Mouse (Mus musculus): ENCODE data around the gene Ap5z1. TPM values are rescaled to one million over a fixed set of nuclear protein-coding genes. Genes with fewer than 3 reads are reported as not detected.

Gene Ap5z1
- polyA plus RNA-seq, 1 experiment from 2014 or later: 8.8 TPM

DNA sequence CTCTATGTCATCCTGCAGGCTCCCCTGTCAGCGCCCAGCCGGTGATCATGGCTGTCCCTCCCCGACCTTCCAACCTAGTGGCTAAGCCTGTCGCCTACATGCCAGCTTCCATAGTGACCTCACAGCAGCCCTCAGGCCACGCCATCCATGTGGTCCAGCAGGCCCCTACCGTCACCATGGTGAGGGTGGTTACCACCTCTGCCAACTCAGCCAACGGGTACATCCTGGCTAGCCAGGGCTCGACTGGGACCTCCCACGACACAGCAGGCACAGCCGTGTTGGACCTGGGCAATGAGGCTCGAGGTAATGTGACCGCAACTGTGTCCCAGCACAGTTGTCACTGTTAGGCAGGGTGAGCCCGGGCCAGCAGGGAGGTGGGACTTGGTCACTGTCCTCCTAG, 10.0 kb upstream of the Ap5z1 start:
- H3K27ac ChIP-seq: no peak overlapping the region
- 93% methylated on average over 13 of the region's 13 CpGs for WGBS
- H3K36me3 ChIP-seq: peaks cover 62% of the 10 kb centered on the region
- no peaks in the 10 kb centered on the region for H3K9me3 ChIP-seq
- H3K4me2 ChIP-seq: no peak overlapping the region
- H3K4me1 ChIP-seq: peaks cover 8% of the 10 kb centered on the region; the same call in 1 of the 2 replicates
- H3K27me3 ChIP-seq: no peaks in the 10 kb centered on the region
- no peak for ATAC-seq (ENCODE audit: borderline replicate concordance, extremely low read depth, low FRiP score, low TSS enrichment)
- no peak overlapping the region for H3K4me3 ChIP-seq
- no peak overlapping the region for H3K9ac ChIP-seq

DNA sequence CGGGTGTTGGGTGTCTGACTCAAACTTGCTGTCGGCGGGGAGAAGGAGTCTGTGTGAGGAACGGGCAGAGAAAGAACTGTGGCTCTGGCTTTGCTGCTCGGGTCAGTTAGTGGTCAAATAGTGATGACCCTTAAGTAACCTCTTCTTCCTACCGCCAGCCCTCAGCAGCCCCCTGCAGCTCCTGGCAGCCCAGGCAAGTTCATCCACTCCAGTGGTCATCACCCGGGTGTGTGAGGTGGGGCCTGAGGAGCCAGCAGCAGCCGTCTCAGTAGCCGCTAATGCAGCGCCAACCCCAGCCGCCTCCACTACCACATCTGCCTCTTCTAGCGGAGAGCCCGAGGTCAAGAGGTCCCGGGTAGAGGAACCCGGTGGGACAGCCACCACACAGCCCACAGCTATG, 7.4 kb upstream of the Ap5z1 start:
- H3K4me1 ChIP-seq: peaks cover 8% of the 10 kb centered on the region; the same call in 1 of the 2 replicates
- peak overlapping the region; percentile 59; the same call in 1 of the 2 replicates for H3K27ac ChIP-seq
- WGBS: 45% methylated on average over 15 of the region's 15 CpGs
- ATAC-seq (ENCODE audit: borderline replicate concordance, extremely low read depth, low FRiP score, low TSS enrichment): no peak
- H3K4me2 ChIP-seq: no peak overlapping the region
- H3K9me3 ChIP-seq: no peaks in the 10 kb centered on the region
- peaks cover 45% of the 10 kb centered on the region for H3K36me3 ChIP-seq
- H3K27me3 ChIP-seq: no peaks in the 10 kb centered on the region
- no peak overlapping the region for H3K9ac ChIP-seq
- H3K4me3 ChIP-seq: no peak overlapping the region

DNA sequence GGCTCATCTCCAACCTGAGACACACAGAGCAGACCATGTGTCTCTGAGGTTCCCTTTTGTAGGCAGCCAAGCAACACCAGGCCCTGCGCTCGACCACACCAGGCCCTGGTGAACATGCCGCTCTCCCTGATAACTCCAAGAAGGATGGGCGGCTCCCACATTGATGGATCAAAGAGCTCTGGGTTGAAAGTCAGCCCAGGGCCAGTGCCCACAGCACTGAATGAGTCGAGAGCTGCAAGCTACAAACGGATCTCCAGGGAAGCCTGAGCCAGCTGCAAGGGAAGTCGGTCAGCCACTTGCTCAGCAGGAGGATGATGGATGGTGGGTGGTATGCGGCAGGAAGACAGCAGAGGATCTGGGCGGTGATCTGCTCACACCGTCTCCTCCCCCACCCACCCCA, 6.4 kb upstream of the Ap5z1 start:
- 0 out of 2 replicates have a peak, but pooled peaks have one; percentile 23 for ATAC-seq (ENCODE audit: borderline replicate concordance, extremely low read depth, low FRiP score, low TSS enrichment)
- Histone ChIP-seq H3K36me3 (peaks cover 43% of the 10 kb centered on the region), H3K27me3 (no peaks in the 10 kb centered on the region), H3K4me1 (peaks cover 8% of the 10 kb centered on the region; the same call in 1 of the 2 replicates), H3K9ac (no peak overlapping the region), H3K4me3 (no peak overlapping the region), H3K4me2 (no peak overlapping the region), H3K27ac (peak overlapping the region; percentile 59), H3K9me3 (no peaks in the 10 kb centered on the region)
- WGBS: 35% methylated on average over 10 of the region's 10 CpGs

DNA sequence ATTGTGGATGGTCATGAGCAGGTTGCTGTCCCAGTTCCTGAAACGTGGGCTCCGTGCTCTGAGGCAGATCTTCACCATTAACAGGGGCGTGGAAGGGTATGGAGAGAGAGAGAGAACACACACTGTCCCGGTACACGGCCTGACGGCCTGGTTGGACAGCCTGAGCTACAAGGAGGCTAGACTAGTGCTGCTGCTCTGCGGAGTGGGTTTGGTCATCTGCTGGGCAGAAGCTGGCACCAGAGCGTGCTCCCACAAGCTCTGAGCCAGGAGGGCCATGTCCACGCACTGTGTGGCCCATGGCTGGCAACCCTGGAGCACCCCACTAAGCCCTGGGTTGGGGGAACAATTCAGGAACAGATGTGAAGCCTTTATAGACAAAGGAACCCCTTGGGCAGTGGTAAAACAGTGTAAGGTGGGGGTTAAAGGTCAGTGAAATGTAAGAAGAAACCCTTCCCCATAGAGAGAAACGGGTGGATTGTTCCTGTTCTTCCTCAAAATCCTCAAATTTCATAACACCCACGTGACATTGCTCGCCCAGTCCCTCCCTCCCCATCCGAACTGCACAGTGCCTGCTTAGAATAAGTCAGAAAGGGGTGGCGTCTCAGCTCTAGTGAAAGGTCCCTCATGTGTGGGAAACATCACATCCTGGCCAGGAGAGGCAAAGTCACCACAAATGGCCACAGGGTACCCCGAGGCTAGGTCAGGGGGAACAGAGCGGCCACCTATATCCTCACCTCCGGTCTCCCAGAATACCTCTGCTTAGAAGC, 4.8 kb upstream of the Ap5z1 start:
- ATAC-seq (ENCODE audit: borderline replicate concordance, extremely low read depth, low FRiP score, low TSS enrichment): no peak
- 85% methylated on average over 17 of the region's 17 CpGs for WGBS

DNA sequence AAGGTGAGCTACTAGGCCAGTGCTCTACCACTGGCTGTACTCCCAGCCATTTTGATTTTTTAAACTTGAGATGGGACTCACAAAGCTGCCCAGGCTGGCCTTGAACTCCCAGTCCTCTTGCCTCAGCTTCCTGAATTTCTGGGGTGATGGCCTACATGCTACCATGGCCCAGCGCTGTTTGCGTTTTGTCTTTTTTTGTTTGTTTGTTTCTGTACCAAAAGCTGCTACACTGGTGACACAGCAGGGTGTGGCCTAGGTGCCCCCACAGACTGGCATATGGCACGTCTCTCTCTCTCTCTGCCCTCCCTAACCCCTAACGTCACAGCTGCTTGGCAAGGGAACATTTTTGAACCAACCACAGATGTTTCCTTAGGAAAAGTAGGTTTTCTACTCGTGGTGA, 3.9 kb upstream of the Ap5z1 start:
- peaks cover 18% of the 10 kb centered on the region for H3K4me1 ChIP-seq
- peaks cover 21% of the 10 kb centered on the region for H3K36me3 ChIP-seq
- no peaks in the 10 kb centered on the region for H3K9me3 ChIP-seq
- WGBS: 70% methylated on average over 5 of the region's 5 CpGs
- no peak overlapping the region for H3K9ac ChIP-seq
- no peak overlapping the region for H3K27ac ChIP-seq
- H3K27me3 ChIP-seq: no peaks in the 10 kb centered on the region
- no peak overlapping the region for H3K4me2 ChIP-seq
- no peak overlapping the region for H3K4me3 ChIP-seq
- ATAC-seq (ENCODE audit: borderline replicate concordance, extremely low read depth, low FRiP score, low TSS enrichment): no peak

More for the DNA sequence above, 4.8 kb upstream of the Ap5z1 start:
- no peak overlapping the region for H3K9ac ChIP-seq
- H3K36me3 ChIP-seq: peaks cover 30% of the 10 kb centered on the region
- H3K4me2 ChIP-seq: no peak overlapping the region
- no peaks in the 10 kb centered on the region for H3K9me3 ChIP-seq
- H3K27ac ChIP-seq: no peak overlapping the region
- no peaks in the 10 kb centered on the region for H3K27me3 ChIP-seq
- no peak overlapping the region for H3K4me3 ChIP-seq
- H3K4me1 ChIP-seq: peaks cover 11% of the 10 kb centered on the region; the same call in 1 of the 2 replicates

DNA sequence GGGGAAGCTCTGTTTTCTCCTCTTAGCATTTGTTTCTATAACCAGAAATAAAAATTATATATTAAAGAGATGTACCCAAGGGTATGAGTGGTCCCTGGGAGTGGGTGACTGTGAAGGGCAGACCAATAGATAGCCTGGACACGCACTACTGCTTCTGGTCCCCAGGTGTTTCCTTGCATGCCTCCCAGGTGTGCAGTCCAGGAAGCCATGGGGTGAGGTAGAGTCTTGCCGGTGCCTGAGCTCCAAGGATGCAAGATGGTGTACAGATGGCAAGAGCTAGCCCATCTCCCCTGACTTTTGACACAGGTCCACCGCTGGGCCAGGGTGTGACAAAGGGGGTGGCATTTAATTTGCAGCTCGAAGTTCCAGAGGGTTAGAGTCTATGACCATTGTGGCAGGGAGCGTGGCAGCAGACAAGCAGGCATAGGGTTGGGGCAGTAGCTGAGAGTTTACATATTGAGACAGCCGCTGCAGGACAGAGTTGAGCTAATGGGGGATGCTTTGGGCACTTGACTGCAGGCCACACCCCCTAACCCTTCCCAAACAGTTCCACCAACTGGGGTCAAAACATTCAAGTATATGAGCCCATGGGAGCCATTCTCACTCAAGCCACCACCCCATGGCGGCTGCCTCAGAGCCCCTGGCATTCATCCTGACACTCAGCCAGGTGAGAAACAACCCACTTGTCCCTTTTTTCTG, 1.7 kb upstream of the Ap5z1 start:
- no peak overlapping the region for H3K4me2 ChIP-seq
- H3K36me3 ChIP-seq: peaks cover 14% of the 10 kb centered on the region
- 93% methylated on average over 7 of the region's 7 CpGs for WGBS
- no peak for ATAC-seq (ENCODE audit: borderline replicate concordance, extremely low read depth, low FRiP score, low TSS enrichment)
- no peak overlapping the region for H3K4me3 ChIP-seq
- H3K27me3 ChIP-seq: no peaks in the 10 kb centered on the region
- H3K9me3 ChIP-seq: no peaks in the 10 kb centered on the region
- no peak overlapping the region for H3K9ac ChIP-seq
- H3K4me1 ChIP-seq: peaks cover 16% of the 10 kb centered on the region
- no peak overlapping the region for H3K27ac ChIP-seq

DNA sequence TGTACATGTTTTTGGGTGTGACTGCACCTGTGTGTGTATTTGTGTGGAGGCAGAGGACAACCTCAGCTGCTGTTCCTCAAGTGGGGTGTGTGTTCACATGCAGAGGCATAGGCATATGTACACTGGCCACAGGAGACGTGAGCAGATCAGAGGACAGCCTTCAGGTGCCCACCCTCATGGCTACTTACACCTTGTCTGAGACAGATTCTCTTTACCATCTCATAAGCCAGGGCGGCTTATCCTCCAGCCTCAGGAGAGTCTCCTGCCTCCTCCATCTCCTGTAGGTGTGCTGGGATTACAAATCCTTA, 1.1 kb upstream of the Ap5z1 start:
- Histone ChIP-seq H3K36me3 (peaks cover 11% of the 10 kb centered on the region), H3K27me3 (no peaks in the 10 kb centered on the region), H3K4me2 (no peak overlapping the region), H3K9ac (no peak overlapping the region), H3K27ac (no peak overlapping the region), H3K9me3 (no peaks in the 10 kb centered on the region), H3K4me3 (no peak overlapping the region), H3K4me1 (peaks cover 13% of the 10 kb centered on the region)
- no peak for ATAC-seq (ENCODE audit: borderline replicate concordance, extremely low read depth, low FRiP score, low TSS enrichment)
- 87% methylated on average over 2 of the region's 2 CpGs for WGBS

DNA sequence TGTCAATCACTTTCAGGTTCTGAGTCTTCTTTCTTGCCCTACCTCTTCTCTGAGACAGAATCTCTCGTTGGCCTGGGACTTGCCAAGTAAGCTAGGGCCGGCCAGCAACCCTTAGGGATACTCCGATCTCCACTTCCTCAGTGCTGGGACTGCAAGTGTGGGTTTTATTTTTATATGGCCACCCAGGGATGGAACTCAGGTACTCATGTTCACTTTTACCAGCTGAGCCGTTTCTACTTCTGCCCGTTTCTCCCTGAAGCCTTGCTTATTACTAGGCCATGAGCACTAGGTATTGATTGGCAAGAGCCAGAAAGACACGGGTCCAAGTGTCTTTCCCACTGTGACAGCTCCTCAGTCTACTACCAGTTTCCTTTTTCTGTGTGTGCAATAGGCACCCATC, 733 bp upstream of the Ap5z1 start:
- peak overlapping the region; percentile 90 for H3K27ac ChIP-seq
- 0 out of 2 replicates have a peak overlapping the region, but pooled peaks have one; percentile 45 for H3K9ac ChIP-seq
- no peak for ATAC-seq (ENCODE audit: borderline replicate concordance, extremely low read depth, low FRiP score, low TSS enrichment)
- no peaks in the 10 kb centered on the region for H3K27me3 ChIP-seq
- H3K36me3 ChIP-seq: peaks cover 10% of the 10 kb centered on the region
- 84% methylated on average over 6 of the region's 6 CpGs for WGBS
- H3K4me3 ChIP-seq: peak overlapping the region; percentile 78
- peaks cover 13% of the 10 kb centered on the region for H3K4me1 ChIP-seq
- peak overlapping the region; percentile 82 for H3K4me2 ChIP-seq
- H3K9me3 ChIP-seq: no peaks in the 10 kb centered on the region

DNA sequence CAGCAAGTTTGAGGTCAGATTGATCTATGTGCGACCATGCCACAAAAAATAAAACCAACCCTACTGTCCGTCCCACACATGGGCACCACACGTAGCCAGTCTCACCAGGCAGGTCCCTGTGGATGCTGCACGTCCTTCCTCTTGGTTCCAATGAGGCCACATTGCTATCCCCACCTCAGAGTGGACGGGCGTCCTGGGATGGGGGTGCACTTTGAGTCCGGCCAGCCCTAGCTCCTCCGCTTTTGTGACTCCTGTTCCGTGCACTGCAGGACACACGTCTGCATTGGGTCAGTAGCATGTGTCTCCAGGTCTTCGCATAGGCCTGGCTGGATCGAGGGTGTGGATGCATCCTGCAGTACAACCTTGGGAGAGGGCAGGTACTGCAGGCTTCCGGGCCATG, 4.6 kb downstream of the Ap5z1 start:
- no peaks in the 10 kb centered on the region for H3K27me3 ChIP-seq
- no peak for ATAC-seq (ENCODE audit: borderline replicate concordance, extremely low read depth, low FRiP score, low TSS enrichment)
- peaks cover 12% of the 10 kb centered on the region for H3K36me3 ChIP-seq
- H3K9ac ChIP-seq: no peak overlapping the region
- H3K4me3 ChIP-seq: no peak overlapping the region
- H3K9me3 ChIP-seq: no peaks in the 10 kb centered on the region
- H3K4me1 ChIP-seq: peaks cover 11% of the 10 kb centered on the region
- no peak overlapping the region for H3K27ac ChIP-seq
- WGBS: 86% methylated on average over 13 of the region's 13 CpGs
- H3K4me2 ChIP-seq: no peak overlapping the region

DNA sequence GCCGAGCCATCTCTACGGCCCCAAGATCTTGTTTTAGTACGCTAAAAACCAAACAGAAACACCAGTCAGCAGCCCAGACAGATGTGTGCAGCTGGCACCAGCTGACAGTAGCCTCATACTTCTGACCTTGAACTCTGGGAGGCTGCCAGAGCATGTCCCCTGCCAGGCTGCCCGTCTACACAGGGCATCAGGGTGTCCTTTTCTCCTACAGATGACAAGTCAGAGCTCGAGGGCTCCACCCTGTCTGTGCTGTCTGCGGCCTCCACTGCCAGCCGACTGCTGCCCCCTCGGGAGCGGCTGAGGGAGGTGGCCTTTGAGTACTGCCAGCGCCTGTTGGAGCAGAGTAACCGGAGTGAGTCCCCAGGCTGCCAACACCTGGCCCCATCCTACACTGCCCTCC, 6.1 kb downstream of the Ap5z1 start:
- H3K36me3 ChIP-seq: peaks cover 12% of the 10 kb centered on the region
- no peak overlapping the region for H3K4me2 ChIP-seq
- no peak overlapping the region for H3K9ac ChIP-seq
- WGBS: 73% methylated on average over 11 of the region's 11 CpGs
- ATAC-seq (ENCODE audit: borderline replicate concordance, extremely low read depth, low FRiP score, low TSS enrichment): no peak
- no peaks in the 10 kb centered on the region for H3K27me3 ChIP-seq
- no peak overlapping the region for H3K4me3 ChIP-seq
- H3K4me1 ChIP-seq: peaks cover 3% of the 10 kb centered on the region
- no peak overlapping the region for H3K27ac ChIP-seq
- no peaks in the 10 kb centered on the region for H3K9me3 ChIP-seq

DNA sequence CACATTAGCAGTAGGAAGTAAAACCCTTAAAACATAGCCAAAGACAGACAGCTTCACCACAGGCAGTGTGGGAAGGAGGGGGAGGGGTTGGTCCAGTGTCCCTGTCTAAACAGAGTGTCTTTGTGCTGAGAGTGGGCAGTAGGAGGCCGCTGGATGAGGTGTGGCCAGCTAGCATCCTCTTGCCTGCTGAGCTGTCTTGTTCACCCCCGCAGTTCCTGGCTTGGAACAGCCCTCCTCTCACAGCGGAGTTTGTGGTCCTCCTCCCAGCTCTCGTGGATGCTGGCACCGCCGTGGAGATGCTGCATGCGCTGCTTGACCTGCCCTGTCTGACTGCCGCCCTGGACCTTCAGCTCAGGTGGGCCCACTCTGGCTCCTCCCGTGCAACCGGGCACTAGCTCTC, 10.0 kb downstream of the Ap5z1 start:
- no peaks in the 10 kb centered on the region for H3K9me3 ChIP-seq
- H3K4me2 ChIP-seq: no peak overlapping the region
- no peaks in the 10 kb centered on the region for H3K27me3 ChIP-seq
- H3K4me3 ChIP-seq: no peak overlapping the region
- no peak for ATAC-seq (ENCODE audit: borderline replicate concordance, extremely low read depth, low FRiP score, low TSS enrichment)
- 62% methylated on average over 10 of the region's 10 CpGs for WGBS
- H3K36me3 ChIP-seq: peaks cover 8% of the 10 kb centered on the region
- H3K9ac ChIP-seq: no peak overlapping the region
- no peaks in the 10 kb centered on the region for H3K4me1 ChIP-seq
- H3K27ac ChIP-seq: no peak overlapping the region

DNA sequence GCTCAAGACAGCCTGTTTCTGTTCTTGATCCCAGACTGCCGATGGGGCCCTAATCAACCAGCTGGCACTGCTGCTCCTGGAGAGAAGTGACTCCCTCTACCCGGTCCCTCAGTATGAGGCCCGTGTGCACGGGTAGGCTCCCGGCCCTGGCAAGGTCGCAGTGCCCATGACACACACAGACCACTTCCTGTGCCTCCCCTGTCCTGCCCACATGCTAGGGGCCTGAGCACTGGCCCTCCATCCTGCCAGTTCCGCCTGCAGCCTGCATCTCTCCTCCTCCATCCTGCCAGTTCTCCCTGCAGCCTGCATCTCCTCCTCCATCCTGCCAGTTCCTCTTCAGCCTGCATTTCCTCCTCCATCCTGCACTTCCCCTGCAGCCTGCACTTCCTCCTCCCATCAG, 11.9 kb downstream of the Ap5z1 start:
- H3K4me3 ChIP-seq: no peak overlapping the region
- no peaks in the 10 kb centered on the region for H3K9me3 ChIP-seq
- no peaks in the 10 kb centered on the region for H3K27me3 ChIP-seq
- WGBS: 71% methylated on average over 7 of the region's 7 CpGs
- no peaks in the 10 kb centered on the region for H3K36me3 ChIP-seq
- H3K4me1 ChIP-seq: peaks cover 4% of the 10 kb centered on the region; the same call in 1 of the 2 replicates
- no peak for ATAC-seq (ENCODE audit: borderline replicate concordance, extremely low read depth, low FRiP score, low TSS enrichment)
- H3K4me2 ChIP-seq: no peak overlapping the region
- no peak overlapping the region for H3K9ac ChIP-seq
- no peak overlapping the region for H3K27ac ChIP-seq
